Mouse (Mus musculus): Measurements from ENCODE around the gene Gata2.
"Not testable (repeated sequence)": the region's sequence is repeated elsewhere in the genome, so short reads cannot be mapped to it uniquely, and the experiment has no call there.

- TF ChIP-seq CTCF (IDR thresholded peaks at IDR 0.05; ENCODE audit: low read depth); EP300 (optimal IDR thresholded peaks at IDR 0.05): not testable (repeated sequence)
These were observed 38.1 kb upstream of the Gata2 start for GRCm38 (mm10) chr6:88155614-88156013.

All from stomach, postnatal 0 days (tissue).